Mouse (Mus musculus) forelimb bud, embryonic 11.5 days (tissue): ENCODE results near the gene Cpm.
"Not testable (repeated sequence)": the region's sequence is repeated elsewhere in the genome, so short reads cannot be mapped to it uniquely, and the experiment has no call there.

ENCODE experiments used
- DNase-seq: peaks from one replicate; pipeline ENCODE4 v3.0.0-alpha.2; 2012; ENCODE audit warnings: low read depth, low spot score

Cpm gene

DNA sequence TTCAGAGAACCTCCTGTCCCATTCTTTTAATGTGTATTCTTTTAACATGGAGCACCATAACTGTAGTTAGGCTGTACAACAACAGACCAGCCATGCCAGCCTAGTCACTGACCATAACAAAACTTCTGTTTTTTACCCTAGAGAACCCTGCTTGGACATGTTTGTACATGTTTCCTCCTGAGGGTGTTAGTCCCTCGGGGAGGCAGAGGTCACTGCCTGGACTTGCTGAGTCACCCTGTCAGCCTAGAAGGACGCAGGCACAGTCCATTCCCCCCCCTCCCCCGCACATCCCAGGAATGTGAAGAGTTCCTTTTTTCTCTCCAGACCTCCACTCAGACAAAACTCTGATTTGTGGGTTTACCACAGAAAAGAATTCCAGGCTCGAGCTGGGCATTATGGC is 88.3 kb downstream of the Cpm start:
- peak; percentile 46 for DNase-seq

DNA sequence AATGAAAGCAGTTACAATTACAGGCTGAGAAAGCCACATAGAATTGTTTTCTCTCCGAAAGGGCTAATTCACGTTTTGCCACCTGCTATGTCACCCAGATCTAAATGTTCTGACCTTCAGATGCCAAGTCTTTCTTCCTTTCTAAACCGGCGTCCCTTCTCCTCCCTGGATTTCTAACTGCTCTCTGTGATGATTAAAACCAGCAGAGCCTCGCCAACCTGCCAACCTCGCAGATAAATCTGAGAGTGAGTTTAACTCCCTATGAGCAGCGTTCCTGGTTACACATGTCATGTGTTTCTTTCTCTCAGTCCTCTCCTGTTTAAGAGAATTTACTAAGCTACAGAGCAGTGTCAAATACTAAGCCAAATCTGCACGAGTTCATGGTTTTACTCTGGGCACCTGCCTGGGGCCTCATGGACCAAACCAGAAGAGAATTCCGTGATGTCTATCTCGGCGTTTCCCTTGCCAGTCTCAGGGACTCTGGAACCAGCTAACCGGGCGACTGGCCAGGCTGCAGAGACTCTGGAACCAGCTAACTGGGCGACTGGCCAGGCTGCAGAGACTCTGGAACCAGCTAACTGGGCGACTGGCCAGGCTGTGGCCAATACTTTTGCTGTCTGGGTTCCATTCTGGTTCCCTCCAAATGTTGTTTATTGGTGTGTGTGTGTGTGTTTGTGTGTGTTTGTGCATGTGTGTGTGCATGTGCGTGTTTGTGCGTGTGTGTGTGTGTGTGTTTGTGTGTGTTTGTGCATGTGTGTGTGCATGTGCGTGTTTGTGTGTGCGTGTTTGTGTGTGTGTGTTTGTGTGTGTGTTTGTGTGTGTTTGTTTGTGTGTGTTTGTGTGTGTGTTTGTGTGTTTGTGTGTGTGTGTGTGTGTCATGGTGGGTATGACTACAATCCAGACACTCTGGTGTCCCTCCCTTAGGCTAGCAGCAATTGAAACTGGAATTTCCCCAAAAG is 89.1 kb downstream of the Cpm start:
- no peak for DNase-seq

DNA sequence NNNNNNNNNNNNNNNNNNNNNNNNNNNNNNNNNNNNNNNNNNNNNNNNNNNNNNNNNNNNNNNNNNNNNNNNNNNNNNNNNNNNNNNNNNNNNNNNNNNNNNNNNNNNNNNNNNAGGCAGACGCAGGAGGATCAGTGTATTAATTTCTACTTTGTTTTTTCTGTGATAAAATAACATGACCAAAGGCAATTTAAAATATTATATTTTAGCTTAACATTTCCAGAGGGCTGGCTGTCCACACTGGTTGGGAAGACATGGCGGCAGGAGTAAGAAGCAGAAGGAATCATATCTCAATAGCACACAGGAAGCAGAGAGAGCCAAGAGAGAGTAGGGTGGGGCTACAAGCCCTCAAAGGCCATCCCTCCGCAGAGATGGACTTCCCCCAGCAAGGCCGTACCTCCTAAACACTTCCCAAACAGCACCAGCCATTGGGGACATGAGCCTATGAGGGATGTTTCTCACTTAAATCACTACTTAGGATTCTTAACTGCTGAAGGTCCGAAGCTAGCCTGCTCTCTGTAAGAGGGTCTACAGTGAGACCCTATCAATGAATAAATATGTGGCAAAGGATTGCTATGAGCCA is 94.9 kb downstream of the Cpm start:
- DNase-seq: no peak

DNA sequence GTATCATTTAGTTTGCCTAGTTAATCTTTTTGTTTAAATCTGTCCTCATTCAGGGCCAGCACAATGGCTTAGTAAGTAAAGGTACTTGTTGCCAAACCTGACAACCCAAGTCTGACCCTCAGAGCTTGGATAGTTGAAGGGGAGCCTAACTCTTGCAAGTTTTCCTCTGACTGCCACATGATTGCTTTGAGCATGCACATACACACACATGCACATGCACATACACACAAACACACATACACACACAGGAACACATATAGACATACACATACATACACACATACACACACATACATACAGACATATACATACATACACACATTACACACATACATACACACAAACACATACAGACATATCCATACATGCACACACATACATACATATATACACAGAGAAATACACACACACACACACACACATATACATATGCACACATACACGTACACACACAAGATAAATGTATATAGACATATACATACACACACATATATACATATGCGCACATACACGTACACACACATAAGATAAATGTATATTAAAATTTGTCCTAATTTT is 95.6 kb downstream of the Cpm start:
- no peak for DNase-seq

DNA sequence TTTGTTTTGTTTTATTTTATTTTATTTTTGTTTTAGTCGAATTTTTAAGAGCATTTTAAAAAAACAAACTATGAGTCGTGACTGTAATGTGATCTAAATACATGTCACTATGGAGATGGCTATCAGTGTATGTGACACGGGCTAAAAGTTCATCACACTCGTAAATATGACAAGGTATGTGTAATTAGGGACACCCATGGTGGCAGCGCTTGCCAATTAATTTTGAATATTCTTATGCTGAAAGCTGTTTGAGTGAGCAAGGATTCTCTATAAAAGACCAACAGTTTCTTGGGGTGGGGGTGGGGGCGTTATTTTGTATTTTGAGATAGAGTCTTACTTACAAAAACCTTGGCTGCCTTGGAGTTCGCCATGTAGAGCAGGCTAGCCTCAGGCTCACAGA is 96.4 kb downstream of the Cpm start:
- no peak for DNase-seq

DNA sequence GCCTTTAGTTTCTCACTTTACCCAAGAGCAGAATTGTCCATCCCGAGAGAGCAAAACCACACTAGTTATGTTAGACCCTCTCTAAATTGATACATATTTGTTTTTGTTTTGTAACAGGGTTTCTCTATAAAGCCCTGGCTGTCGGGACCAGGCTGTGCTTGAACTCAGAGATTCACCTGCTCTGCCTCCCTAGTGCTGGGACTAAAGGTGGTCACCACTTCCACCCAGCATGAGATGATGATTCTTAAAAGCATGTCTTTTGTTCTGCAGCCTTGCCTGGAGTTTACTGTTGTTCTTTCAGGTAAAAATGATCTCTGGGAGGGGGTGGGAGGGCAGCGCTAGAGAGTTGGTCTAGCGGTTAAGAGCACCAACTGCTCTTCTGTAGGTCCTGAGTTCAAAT is 97.0 kb downstream of the Cpm start:
- DNase-seq: no peak

DNA sequence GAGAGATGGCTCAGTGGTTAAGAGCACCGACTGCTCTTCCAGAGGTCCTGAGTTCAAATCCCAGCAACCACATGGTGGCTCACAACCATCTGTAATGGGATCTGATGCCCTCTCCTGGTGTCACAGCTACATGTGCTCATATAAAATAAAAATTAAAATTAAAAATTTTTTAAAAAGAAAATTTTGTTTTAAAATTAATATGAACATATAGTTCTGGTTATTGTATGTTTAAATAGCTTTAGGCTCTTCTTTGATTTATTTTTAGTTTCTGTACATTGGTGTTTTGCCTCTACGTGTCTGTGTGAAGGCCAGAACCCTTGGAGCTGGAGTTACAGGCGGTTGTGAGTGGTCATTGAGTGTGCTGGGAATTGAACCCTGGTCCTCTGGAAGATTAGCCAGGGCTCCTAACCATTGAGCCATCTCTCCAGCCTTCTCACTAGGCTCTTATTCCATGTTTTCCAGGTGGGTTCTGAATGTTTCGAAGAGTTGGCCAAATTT is 97.6 kb downstream of the Cpm start:
- DNase-seq: no peak

DNA sequence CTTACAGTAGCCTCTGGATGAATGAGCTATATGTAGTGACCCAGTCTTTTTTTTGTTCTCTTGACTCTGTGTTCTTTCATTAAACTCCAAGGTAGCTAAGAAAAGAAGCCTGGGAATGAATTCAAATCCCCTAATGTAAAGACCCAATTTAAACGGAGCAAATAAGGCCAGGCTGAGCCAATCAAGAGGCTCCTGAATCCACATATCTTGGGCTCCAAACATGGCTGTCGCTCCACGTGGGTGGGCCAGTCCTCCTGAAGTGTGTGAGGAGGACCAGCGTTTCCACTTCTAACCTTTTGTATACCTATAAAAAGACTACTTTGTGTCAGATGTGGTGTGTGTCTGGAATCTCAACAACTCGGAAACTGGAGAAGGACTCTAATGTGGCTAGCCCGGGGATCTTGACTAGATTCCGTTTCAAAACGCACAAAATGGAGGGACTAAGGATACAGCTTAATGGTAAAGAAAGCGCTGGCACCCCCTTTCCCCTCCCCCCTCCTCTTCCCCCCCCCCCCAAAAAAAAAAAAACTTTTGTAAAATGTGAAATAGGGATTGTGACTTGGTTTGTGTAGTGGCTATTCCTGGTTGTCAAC is 98.3 kb downstream of the Cpm start:
- no peak for DNase-seq

DNA sequence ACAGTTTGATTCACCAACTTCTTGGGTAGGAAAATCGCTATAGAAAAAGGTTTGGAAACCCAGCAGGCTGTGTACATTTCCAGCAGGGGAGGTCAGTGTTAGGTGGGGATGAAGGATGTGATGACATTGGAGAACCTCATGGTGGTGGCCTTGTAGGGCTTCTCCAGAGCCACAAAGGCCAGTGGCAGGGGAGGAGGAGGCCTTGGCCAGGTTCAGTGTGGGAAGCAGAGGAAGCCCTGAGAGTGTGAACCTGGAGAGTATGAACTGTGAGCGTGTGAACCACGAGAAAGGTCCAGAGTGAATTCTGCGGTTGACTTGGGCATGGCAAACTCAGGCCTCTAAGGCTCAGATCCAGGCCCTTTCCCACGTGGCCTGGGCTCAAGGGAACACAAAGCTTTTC is 99.3 kb downstream of the Cpm start:
- DNase-seq: no peak

DNA sequence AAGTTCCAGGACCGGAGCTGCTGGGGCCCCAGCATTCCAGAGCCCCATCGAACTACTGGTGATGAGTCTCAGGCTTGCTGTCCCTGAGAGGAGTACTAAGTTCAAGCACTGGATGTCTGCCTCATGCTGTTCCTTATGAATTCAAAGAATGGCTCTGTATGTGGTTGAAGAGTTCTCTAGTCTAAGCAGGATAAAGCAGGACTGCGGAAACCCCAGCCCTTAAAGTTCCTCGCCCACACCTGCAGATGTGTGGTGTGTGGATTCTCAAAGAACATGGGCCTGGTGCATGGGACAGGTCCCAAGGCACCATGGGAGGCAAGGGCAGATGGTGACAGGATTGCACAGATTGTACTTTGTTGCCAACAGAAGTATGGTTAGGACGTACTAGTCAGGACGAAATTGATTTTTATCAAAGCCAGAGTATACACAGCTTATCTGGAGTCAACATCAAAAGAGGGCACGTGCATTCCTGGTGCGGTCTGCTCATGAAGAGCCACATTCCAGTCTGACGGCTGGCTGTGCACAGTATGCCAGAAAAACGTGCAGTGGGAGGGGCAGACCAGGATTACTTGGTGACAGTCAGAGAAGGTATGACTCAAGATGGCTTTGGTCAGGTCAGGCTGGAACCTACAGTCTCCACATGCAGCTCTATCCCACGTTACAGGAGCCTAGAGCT is 100.0 kb downstream of the Cpm start:
- no peak for DNase-seq

DNA sequence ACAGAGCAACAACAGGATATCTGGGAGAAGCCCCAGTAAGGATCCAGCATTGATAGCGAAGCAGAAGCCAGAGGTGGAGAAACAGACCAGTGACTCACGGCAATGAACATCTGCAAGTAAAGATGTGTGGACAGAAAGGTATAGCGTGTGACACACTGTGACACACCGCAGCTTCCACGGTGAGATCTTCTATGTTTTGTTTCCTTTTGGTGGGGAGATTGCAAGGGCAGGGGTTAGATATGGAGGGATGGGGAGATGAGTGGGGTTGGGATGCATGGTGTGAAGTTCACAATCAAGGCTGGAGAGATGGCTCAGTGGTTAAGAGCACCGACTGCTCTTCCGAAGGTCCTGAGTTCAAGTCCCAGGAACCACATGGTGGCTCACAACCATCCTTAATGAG is 100.8 kb downstream of the Cpm start:
- no peak for DNase-seq

DNA sequence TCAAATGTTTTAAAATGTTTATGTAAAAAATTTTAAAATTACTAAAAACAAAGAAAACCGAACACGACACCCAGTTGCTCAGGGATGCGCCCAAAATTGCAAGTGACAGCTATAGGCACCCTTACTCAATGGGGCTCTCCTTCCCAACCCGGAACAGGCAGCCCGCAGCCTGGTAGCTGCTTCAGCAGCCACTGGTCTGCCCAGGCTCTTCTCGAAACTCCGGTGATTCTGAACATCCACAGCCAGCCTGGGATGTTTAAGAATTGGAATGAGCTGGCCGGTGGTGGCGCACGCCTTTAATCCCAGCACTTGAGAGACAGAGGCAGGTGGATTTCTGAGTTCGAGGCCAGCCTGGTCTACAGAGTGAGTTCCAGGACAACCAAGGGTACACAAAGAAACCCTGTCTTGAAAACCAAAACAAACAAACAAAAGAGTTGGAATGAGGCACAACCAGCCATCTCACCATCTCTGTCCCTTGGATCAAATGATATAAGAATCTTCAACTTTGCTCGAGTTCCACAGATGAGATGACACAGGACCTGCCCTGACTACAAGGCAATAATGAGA is 101.4 kb downstream of the Cpm start:
- DNase-seq: no peak

DNA sequence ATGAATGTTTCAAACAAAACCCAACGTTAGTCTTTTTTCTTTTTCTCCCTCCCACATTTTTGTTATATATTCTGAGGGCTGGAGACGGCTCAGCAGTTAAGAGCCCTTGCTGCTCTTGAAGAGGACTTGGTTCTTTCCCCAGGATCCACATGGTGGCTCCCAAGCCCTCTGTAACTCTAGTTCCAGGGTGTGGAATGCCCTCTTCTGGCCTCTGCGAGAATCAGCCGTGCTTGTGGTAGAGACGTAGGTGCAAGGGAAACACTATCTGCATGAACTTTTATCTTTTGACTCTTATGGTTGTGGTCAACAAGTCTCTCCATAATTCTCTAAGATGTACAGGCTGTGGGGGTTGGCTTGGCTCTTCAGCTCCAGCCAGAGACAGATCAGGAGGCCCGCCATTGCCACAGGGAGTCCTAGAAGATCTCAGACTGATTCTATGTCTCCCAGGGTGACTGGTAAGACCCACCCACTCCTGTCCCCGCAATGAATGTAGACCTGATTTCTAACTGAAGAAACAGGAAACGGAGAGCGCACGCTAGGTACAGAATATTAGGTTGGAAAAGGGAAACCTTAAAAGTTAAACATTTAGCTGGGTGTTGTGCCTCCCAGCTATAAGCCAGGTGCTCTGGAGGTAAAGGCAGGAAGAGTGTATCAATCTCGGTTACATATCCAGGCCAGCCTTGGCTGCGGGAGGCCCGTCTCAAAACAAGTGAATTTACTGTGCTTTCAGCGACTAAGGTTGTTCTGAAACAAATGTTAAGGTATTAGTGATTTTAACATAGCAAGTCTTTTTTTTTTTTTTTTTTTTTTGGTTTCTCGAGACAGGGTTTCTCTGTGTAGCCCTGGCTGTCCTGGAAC is 102.2 kb downstream of the Cpm start:
- DNase-seq: no peak

DNA sequence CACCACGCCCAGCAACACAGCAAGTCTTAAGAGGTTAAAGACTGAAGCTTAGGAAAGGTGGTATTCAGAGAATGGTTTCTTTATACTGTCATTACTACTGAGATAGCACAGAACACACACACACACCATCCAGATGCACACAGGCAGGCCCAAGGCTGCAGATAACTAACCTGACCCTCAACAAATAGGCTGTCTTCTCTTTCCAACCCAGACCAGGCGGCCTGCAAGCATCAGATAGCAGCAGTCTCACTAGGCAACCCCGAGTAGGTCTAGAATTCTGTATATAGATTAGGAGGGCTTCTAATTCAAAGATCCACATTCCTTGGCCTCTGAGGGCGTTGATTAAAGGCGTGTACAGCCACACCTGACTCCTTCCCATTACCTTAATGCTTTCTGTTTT is 102.9 kb downstream of the Cpm start:
- no peak for DNase-seq

DNA sequence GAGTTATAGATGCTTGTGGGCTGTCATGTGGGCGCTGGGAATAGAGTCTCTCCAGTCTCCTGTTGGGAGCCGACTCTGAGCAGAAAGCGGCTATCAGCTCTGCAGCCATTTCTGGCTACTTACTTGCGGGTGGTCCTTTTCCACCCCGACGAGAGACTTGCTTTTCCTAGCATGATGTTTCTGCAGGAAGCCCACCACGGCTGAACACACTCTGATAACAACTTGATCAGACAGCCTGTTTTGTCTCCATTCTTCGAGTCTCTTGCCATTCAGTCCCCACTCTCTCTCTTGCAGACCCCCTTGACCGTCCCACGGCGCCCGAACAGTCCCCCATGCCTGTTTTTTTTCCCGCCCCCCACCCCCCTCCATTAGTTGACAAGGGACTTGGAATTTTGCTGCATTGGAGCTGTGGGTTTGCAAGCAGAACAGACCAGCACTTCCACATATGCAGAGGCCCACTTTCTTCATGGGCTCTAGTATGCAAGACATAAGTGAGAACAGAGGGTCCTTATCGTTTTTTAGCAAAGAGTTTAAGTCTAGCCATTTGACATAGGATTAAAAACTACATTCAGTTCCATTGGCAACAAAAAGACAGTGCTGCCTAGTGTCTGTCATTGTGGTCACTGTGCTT is 103.8 kb downstream of the Cpm start:
- no peak for DNase-seq

DNA sequence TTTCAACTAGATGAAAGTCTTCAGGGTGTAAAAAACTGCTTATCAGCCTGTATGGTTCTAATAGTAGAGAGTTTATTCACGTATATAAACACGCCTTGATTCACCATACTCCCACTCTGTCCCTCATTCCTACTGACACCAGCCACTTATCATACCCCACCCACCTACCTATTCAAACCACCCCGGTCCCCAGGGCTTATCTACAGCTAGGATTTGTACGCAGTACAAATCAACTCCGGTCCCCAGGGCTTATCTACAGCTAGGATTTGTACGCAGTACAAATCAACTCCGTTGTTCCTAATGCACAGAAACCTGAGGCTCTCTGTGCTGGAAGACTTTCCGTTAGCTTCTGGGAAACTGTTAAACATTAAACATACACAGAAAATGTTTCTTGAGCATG is 104.3 kb downstream of the Cpm start:
- not testable (repeated sequence) for DNase-seq

DNA sequence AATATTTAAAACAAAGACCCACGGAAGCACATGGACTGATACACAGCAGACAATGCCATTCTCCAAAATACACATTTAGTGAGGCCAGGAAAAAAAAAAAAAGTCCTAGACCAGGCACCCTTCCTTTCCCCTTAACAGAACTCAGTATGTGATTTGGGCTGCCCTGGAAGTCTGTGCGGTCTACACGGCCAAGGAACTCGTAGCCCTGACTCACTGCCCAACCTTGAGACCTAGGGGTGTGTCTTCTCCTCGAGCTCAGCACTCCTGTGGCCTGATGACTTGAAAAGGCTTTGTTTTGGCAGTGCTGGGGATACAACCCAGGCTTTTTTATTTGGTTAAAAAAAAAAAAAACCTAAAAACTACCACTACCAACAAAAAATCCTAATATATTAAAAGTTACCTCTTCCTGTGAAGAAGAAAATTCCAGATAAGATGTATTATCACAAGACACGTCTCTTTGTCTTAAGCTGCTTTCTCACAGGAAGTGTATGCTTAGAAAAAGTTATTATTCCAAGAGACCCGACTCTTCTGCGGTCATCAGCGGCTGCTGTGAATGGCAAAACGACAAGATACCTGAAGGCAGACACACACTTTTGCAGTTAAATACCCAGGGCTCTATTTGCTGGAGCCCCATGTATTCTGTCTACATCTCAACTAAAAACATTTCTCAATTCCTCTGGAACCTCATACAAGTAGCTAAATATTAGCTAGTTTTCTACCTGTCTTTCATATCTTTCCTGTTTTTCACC is 105.0 kb downstream of the Cpm start:
- not testable (repeated sequence) for DNase-seq

DNA sequence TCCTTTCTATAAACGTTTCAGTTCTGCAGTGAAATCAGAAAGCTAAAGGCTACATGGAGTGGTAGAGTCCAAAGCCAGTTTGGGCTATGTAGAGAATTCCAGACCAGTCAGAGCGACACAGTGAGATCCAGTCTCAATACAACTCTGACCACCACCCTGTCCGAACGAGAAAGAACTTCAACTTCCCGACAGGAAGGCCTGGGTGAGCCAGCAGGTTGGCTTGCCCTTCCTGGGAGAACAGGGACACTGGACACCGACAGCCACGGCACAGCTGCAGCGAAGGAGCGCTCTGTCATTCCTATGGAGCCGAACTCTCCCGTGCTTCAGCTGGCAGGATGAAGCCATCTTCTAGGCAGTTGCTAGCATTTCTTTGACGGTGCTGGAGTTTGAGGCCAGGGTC is 106.1 kb downstream of the Cpm start:
- not testable (repeated sequence) for DNase-seq

DNA sequence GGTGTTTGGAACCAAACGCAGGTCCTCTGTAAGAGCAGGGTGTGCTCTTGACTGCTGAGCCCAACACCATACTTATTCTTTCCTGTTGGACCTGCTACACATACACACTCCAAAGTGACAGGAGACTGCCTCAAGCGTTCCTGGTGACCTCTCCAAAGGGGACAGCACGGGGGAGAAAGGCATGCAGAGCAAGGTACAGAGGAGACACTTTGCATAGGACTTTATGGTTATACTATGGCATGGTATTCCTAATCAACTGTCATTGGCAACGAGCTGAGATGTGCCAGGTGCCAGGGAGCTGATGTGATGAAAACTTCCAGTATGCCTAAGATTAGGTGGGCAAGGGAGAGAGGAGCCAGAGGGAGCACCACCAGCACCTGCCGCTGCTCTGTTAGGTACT is 107.3 kb downstream of the Cpm start:
- DNase-seq: no peak
